Mouse (Mus musculus): ENCODE results near the gene Tctn1. TPM values are rescaled to one million over a fixed set of nuclear protein-coding genes. Genes with fewer than 3 reads are reported as not detected.
A peak's percentile ranks its signal among the peaks of the same experiment; 100 is the strongest.

Tctn1 gene
- total and polyA plus RNA-seq, 3 experiments = 3.2 to 9.4 (median 3.9) TPM

GRCm38 (mm10) chr5:122228772-122229171 is 35.5 kb downstream of the Tctn1 start:
- Histone ChIP-seq H3K4me3 (no peak overlapping the region), H3K79me2 (replicated peaks; ENCODE audit: control insufficient read depth, insufficient read depth, low read length) (no peaks in the 10 kb centered on the region), H3K4me1 (ENCODE audit: control insufficient read depth, insufficient read depth, low read length) (no peaks in the 10 kb centered on the region), H3K9ac (ENCODE audit: low read depth, low read length) (no peak overlapping the region), H3K36me3 (ENCODE audit: control insufficient read depth, insufficient read depth, low read length) (no peaks in the 10 kb centered on the region), H3K27ac (no peak overlapping the region), H3K27me3 (ENCODE audit: control insufficient read depth, insufficient read depth, low read length) (no peaks in the 10 kb centered on the region)
- TF ChIP-seq EP300 (IDR thresholded peaks at IDR 0.05; ENCODE audit: insufficient read depth, low read depth, low read length) = no peak
- no peak for TF ChIP-seq POLR2A (IDR thresholded peaks at IDR 0.05; ENCODE audit: insufficient read depth, low read depth, low read length)
- no peak for TF ChIP-seq CTCF (IDR thresholded peaks at IDR 0.05)
- intact Hi-C loops (cut with DNase I) = no loop called here
- WGBS = 22% methylated on average over 4 of the region's 4 CpGs
- no peak for DNase-seq

DNA sequence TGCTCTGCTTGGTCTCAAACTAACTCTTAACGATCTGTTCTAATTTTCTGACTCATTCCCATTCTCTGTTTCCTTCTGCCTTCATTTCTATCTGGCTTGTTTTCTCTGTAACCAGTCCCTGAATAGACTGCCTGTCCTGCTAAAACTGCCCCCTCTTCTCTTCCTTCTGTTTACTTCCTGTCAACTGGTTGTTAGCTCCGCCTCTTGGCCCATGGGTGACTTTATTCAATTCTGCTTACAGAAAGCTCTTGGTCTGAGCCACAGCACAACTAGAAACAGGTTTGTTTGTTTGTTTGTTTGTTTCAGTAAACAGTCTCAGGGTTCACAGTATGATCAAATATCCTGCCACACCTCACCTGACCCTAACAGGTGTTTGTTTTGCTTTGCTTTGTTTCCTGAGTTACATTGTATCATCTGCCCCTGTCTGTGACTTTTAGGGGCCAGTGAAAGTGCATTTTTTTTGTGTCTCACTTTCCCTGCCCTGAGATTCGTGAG is 35.9 kb downstream of the Tctn1 start:
- Histone ChIP-seq H3K36me3 (ENCODE audit: control insufficient read depth, insufficient read depth, low read length) (no peaks in the 10 kb centered on the region), H3K27me3 (ENCODE audit: control insufficient read depth, insufficient read depth, low read length) (no peaks in the 10 kb centered on the region), H3K9ac (ENCODE audit: low read depth, low read length) (no peak overlapping the region), H3K4me3 (no peak overlapping the region), H3K4me1 (ENCODE audit: control insufficient read depth, insufficient read depth, low read length) (no peaks in the 10 kb centered on the region), H3K27ac (no peak overlapping the region), H3K79me2 (replicated peaks; ENCODE audit: control insufficient read depth, insufficient read depth, low read length) (no peaks in the 10 kb centered on the region)
- 60% methylated on average over 3 of the region's 3 CpGs for WGBS
- intact Hi-C loops (cut with DNase I) = no loop called here
- DNase-seq = no peak
- TF ChIP-seq POLR2A (IDR thresholded peaks at IDR 0.05; ENCODE audit: insufficient read depth, low read depth, low read length) (no peak), CTCF (IDR thresholded peaks at IDR 0.05) (no peak), EP300 (IDR thresholded peaks at IDR 0.05; ENCODE audit: insufficient read depth, low read depth, low read length) (no peak)

DNA sequence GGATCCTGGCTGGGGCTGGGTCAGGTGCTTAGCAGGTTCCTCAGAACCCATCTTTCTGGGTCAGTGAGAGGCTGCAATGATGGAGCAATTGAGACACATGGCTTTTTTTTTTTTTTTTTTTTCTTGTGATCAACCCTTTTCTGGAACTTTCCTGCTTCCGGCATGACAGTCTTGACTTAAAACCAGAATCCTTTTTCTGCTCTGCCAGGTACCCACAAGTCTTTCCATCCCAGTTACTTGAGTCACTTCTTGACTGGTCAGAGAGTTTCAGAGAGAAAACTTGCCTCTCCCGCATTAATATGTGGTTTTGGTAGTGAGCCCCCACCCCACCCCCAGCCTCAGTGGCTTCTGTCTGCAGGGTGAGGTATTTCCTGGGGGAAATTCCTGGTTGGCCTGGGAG is 40.0 kb downstream of the Tctn1 start:
- 91% methylated on average over 2 of the region's 2 CpGs for WGBS
- no peak overlapping the region for H3K27ac ChIP-seq
- H3K79me2 ChIP-seq (replicated peaks; ENCODE audit: control insufficient read depth, insufficient read depth, low read length) = no peaks in the 10 kb centered on the region
- intact Hi-C loops (cut with DNase I) = no loop called here
- no peak for TF ChIP-seq POLR2A (IDR thresholded peaks at IDR 0.05; ENCODE audit: insufficient read depth, low read depth, low read length)
- H3K4me1 ChIP-seq (ENCODE audit: control insufficient read depth, insufficient read depth, low read length) = peaks cover 1% of the 10 kb centered on the region; the same call in 1 of the 2 replicates
- DNase-seq = no peak
- no peak overlapping the region for H3K9ac ChIP-seq (ENCODE audit: low read depth, low read length)
- H3K4me3 ChIP-seq = no peak overlapping the region
- no peaks in the 10 kb centered on the region for H3K27me3 ChIP-seq (ENCODE audit: control insufficient read depth, insufficient read depth, low read length)
- H3K36me3 ChIP-seq (ENCODE audit: control insufficient read depth, insufficient read depth, low read length) = no peaks in the 10 kb centered on the region

DNA sequence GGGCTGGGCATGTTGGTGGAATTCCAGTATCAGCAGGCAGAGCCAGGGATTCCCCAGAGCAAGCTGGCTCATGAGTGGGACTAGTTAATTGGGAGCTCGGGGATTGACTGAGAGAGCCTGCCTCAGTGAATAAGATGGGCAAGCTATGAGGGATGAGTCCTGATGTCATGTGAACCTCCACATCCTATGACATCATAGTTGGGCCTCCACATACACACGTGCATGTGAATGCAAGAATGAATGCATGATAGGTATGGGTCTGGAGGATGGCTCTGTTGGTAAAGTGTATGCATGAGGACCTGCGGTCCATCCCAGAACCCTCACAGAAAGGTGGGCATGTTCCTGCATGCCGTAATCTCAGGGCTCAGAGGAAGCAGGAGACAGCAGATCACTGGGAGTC is 43.2 kb downstream of the Tctn1 start:
- intact Hi-C loops (cut with DNase I) = no loop called here
- peaks cover 1% of the 10 kb centered on the region; the same call in 1 of the 2 replicates for H3K4me1 ChIP-seq (ENCODE audit: control insufficient read depth, insufficient read depth, low read length)
- no peak overlapping the region for H3K9ac ChIP-seq (ENCODE audit: low read depth, low read length)
- WGBS = 87% methylated on average over 4 of the region's 4 CpGs
- H3K27me3 ChIP-seq (ENCODE audit: control insufficient read depth, insufficient read depth, low read length) = no peaks in the 10 kb centered on the region
- no peaks in the 10 kb centered on the region for H3K36me3 ChIP-seq (ENCODE audit: control insufficient read depth, insufficient read depth, low read length)
- TF ChIP-seq EP300 (IDR thresholded peaks at IDR 0.05; ENCODE audit: insufficient read depth, low read depth, low read length) = no peak
- no peaks in the 10 kb centered on the region for H3K79me2 ChIP-seq (replicated peaks; ENCODE audit: control insufficient read depth, insufficient read depth, low read length)
- no peak for DNase-seq
- H3K27ac ChIP-seq = no peak overlapping the region
- H3K4me3 ChIP-seq = no peak overlapping the region

DNA sequence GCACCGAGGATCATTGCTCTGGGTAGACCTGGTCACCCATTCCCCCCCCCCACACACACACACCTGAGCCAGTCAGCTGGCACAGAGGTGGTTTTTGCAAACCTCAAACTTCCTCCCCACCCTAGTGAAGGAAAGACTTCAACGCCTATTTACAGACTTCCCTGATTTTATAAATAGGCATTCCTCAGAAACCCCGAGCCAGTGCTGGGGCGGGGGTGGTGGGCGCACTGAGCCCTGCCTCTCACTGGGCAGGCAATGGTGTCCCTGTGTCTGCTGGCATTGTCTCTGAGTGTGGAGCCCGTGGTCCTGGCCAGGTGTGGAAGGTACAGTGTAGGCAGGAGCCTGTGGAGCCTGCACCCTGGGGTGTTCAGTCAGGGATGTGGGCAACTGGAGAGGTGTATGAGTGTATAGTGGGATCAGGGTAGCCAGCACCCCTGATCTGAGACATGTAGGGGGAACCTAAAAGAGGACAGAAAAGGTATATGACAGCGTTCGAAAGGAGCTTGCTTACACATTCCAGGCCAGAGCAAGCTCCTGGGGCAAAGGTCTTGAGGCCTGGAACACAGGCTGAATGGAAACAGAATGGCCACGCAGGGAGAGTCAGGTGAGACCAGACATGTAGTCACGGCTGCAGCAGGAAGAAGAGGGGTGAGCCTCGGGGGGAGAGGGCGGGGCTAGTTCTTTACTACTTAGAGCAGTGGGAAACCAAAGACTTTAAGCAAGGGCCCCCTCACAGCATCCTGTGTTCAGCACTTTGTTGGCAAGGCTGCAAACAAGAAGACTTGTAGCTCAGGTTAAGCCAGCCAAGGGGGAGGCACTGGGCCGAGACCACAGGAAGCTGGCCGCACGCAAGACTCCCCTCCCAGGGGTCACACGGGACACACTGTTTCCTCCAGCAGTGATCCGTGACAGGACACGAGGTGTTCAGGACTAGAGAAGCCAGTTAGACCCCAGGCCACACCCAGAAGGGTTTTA is 44.3 kb downstream of the Tctn1 start:
- Histone ChIP-seq H3K36me3 (ENCODE audit: control insufficient read depth, insufficient read depth, low read length) (no peaks in the 10 kb centered on the region), H3K27ac (no peak overlapping the region), H3K4me3 (no peak overlapping the region), H3K79me2 (replicated peaks; ENCODE audit: control insufficient read depth, insufficient read depth, low read length) (no peaks in the 10 kb centered on the region), H3K27me3 (ENCODE audit: control insufficient read depth, insufficient read depth, low read length) (no peaks in the 10 kb centered on the region), H3K4me1 (ENCODE audit: control insufficient read depth, insufficient read depth, low read length) (peaks cover 1% of the 10 kb centered on the region; the same call in 1 of the 2 replicates), H3K9ac (ENCODE audit: low read depth, low read length) (0 out of 2 replicates have a peak overlapping the region, but pooled peaks have one; percentile 18)
- TF ChIP-seq EP300 (IDR thresholded peaks at IDR 0.05; ENCODE audit: insufficient read depth, low read depth, low read length) = no peak
- TF ChIP-seq CTCF (IDR thresholded peaks at IDR 0.05) = no peak
- no peak for TF ChIP-seq POLR2A (IDR thresholded peaks at IDR 0.05; ENCODE audit: insufficient read depth, low read depth, low read length)
- WGBS = 48% methylated on average over 18 of the region's 18 CpGs
- intact Hi-C loops (cut with DNase I) = no loop called here
- peak in 1 of 2 experiments; percentile 68 for DNase-seq

GRCm38 (mm10) chr5:122218928-122219327 is 45.3 kb downstream of the Tctn1 start:
- Histone ChIP-seq H3K4me1 (ENCODE audit: control insufficient read depth, insufficient read depth, low read length) (peaks cover 1% of the 10 kb centered on the region; the same call in 1 of the 2 replicates), H3K9ac (ENCODE audit: low read depth, low read length) (no peak overlapping the region), H3K36me3 (ENCODE audit: control insufficient read depth, insufficient read depth, low read length) (no peaks in the 10 kb centered on the region), H3K27ac (no peak overlapping the region), H3K27me3 (ENCODE audit: control insufficient read depth, insufficient read depth, low read length) (no peaks in the 10 kb centered on the region), H3K4me3 (no peak overlapping the region), H3K79me2 (replicated peaks; ENCODE audit: control insufficient read depth, insufficient read depth, low read length) (no peaks in the 10 kb centered on the region)
- TF ChIP-seq CTCF (IDR thresholded peaks at IDR 0.05) = no peak
- TF ChIP-seq POLR2A (IDR thresholded peaks at IDR 0.05; ENCODE audit: insufficient read depth, low read depth, low read length) = no peak
- TF ChIP-seq EP300 (IDR thresholded peaks at IDR 0.05; ENCODE audit: insufficient read depth, low read depth, low read length) = no peak
- no peak for DNase-seq
- WGBS = 74% methylated on average over 7 of the region's 7 CpGs
- intact Hi-C loops (cut with DNase I) = no loop called here

All from heart, adult 2 months (tissue).